ENCODE assay signal across 10 mouse cellular contexts in the genomic region with DNA sequence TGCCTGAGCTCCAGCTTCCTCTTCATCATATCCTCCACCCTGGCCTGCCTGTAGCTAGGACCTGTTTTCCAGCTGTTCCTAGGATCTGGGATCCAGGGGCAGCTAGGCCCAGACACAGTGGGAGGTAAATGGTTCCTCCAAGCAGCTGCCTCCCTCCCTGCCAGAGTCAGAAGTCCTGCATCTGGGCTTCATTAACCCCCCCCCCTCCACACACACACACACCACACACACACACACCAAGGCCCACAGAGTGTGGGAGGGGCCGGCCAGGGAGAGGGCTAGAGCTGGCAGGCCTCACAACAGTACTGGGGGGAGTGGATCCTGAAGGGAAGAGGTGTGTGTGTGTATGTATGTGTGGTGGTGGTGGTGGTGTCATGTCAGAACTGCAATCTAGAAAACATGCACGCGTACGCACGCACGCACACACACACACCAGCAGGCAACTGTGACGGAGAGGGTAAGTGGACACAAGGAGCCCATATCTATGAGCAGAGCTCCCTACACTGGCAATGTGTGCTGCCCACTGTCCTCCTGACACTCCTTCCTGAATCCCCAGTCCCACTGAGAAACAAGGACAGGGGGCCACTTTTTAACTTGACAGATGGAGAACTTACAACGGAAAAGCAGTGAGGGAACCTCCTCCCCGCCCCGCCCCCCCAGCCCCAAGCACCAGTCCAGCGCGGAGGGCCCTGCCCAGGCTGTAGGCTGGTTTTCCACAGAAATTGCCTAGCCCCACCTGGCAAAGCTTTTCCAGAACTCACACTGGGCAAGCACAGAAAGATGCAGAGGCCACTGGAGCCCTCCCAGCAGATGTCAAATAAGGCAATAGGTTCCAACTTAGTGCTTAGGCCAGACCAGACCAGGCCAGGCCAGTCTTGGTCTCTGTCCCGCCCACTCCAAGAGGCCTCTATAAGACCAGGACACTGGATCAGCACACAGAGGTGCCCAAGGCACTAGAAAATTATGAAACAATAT. TPM values are rescaled to one million over a fixed set of nuclear protein-coding genes. Genes with fewer than 3 reads are reported as not detected.
DNase-seq lines count a peak whose midpoint lies in the region; ATAC-seq and TF ChIP-seq lines count a peak whose summit lies in the region.
"Had no signal": no experiment of that assay in that cellular context is flagged by ENCODE, and none has a peak within 500 bp of the region (broad histone marks: within the 10 kb centered on the region; RNA-seq: fewer than 3 reads in every experiment).

No protein-coding gene starts in this region.

- H3K36me3 ChIP-seq in lung, embryonic 14.5 days (ENCODE audit: insufficient read depth), result no peaks in the 10 kb centered on the region
- no peaks in the 10 kb centered on the region for H3K36me3 ChIP-seq in forebrain, embryonic 14.5 days (ENCODE audit: control insufficient read depth, insufficient read depth, low read length)
- no peaks in the 10 kb centered on the region for H3K36me3 ChIP-seq in liver, embryonic 12.5 days

- H3K4me1 ChIP-seq in lung, embryonic 14.5 days (ENCODE audit: insufficient read depth), result peaks cover 24% of the 10 kb centered on the region
- H3K4me1 ChIP-seq in lung, adult 2 months (ENCODE audit: control insufficient read depth, insufficient read depth, low read length), result peaks cover 16% of the 10 kb centered on the region
- no peaks in the 10 kb centered on the region for H3K4me1 ChIP-seq in forebrain, embryonic 14.5 days (ENCODE audit: control insufficient read depth, insufficient read depth, low read length)
- H3K4me1 ChIP-seq in liver, embryonic 12.5 days, result peaks cover 32% of the 10 kb centered on the region

- H3K4me3 ChIP-seq in lung, embryonic 14.5 days (ENCODE audit: low read depth, low read length), result no peak overlapping the region
- no peak overlapping the region for H3K4me3 ChIP-seq in lung, adult 2 months (replicated peaks; ENCODE audit: extremely low read depth, low read depth, low read length)
- H3K4me3 ChIP-seq in forebrain, embryonic 14.5 days (ENCODE audit: low read depth, low read length), result no peak overlapping the region
- no peak overlapping the region for H3K4me3 ChIP-seq in liver, embryonic 12.5 days

- peak overlapping the region; percentile 24 for H3K4me2 ChIP-seq in lung, embryonic 14.5 days
- H3K4me2 ChIP-seq in forebrain, embryonic 14.5 days (ENCODE audit: low read length), result no peak overlapping the region
- H3K4me2 ChIP-seq in liver, embryonic 12.5 days, result no peak overlapping the region

- intact Hi-C loops in heart, postnatal 36 days (cut with DNase I), result loop anchor here (2.0 kb wide), 1 partner anchor 26 kb away; no protein-coding TSS in a partner anchor

- no peaks in the 10 kb centered on the region for H3K27me3 ChIP-seq in lung, embryonic 14.5 days (ENCODE audit: insufficient read depth, low read length)
- peaks cover 13% of the 10 kb centered on the region for H3K27me3 ChIP-seq in forebrain, embryonic 14.5 days (replicated peaks; ENCODE audit: control insufficient read depth, insufficient read depth, low read length)
- H3K27me3 ChIP-seq in liver, embryonic 12.5 days (replicated peaks), result peaks cover 3% of the 10 kb centered on the region; the same call in 1 of the 2 replicates

- H3K9ac ChIP-seq in lung, embryonic 14.5 days, result peak overlapping the region; percentile 36
- H3K9ac ChIP-seq in forebrain, embryonic 14.5 days (ENCODE audit: low read length), result no peak overlapping the region
- H3K9ac ChIP-seq in liver, embryonic 12.5 days, result no peak overlapping the region

- H3K9me3 ChIP-seq in lung, embryonic 14.5 days (ENCODE audit: low read depth, low read length), result no peaks in the 10 kb centered on the region
- H3K9me3 ChIP-seq in forebrain, embryonic 14.5 days (replicated peaks; ENCODE audit: control insufficient read depth, low read length), result no peaks in the 10 kb centered on the region
- H3K9me3 ChIP-seq in liver, embryonic 12.5 days (replicated peaks), result no peaks in the 10 kb centered on the region

- peak; percentile 77 for ATAC-seq in lung, embryonic 14.5 days (ENCODE audit: insufficient read depth)
- no peak for ATAC-seq in forebrain, embryonic 14.5 days
- ATAC-seq in liver, embryonic 12.5 days, result peak; percentile 29; the same call in 1 of the 2 replicates
- ATAC-seq in activated CD4-positive, CD25-positive, alpha-beta regulatory T cell, adult 4 months, result no peak

- 51% methylated on average over 13 of the region's 13 CpGs for WGBS in lung, embryonic 14.5 days
- 52% methylated on average over 13 of the region's 13 CpGs for WGBS in lung, adult 2 months
- WGBS in forebrain, embryonic 14.5 days, result 73% methylated on average over 13 of the region's 13 CpGs
- WGBS in liver, embryonic 12.5 days (ENCODE audit: insufficient replicate concordance), result 64% methylated on average over 13 of the region's 13 CpGs

- TF ChIP-seq POLR2A in lung, adult 2 months (IDR thresholded peaks at IDR 0.05; ENCODE audit: borderline replicate concordance, extremely low read depth, low read depth, low read length), result no peak

- peak overlapping the region; percentile 78 for H3K27ac ChIP-seq in lung, embryonic 14.5 days (ENCODE audit: low read depth)
- peak overlapping the region; percentile 9; the same call in 1 of the 2 replicates for H3K27ac ChIP-seq in forebrain, embryonic 14.5 days (ENCODE audit: low read depth, low read length)
- H3K27ac ChIP-seq in liver, embryonic 12.5 days, result no peak overlapping the region

- DNase-seq in lung, embryonic 14.5 days, result peak; percentile 71
- DNase-seq in lung, adult 2 months, result no peak
- DNase-seq in forebrain, embryonic 14.5 days (ENCODE audit: low spot score), result no peak
- DNase-seq in heart, postnatal 36 days, result peak; percentile 51 to 60
- no peak for DNase-seq in thymus, postnatal 36 days
- DNase-seq in right cerebral cortex, adult 2 months (ENCODE audit: low spot score in 2 of 2), result no peak

- TF ChIP-seq CTCF in lung, embryonic 14.5 days (IDR thresholded peaks at IDR 0.05; ENCODE audit: low read depth), result no peak
- TF ChIP-seq CTCF in lung, adult 2 months (IDR thresholded peaks at IDR 0.05; ENCODE audit: insufficient read depth, low read length), result no peak

RNA-seq across cellular contexts. Expression of gene Sema4c, which starts 30.6 kb away (rescaled TPM):
- polyA plus RNA-seq in lung, embryonic 14.5 days (2014; fragmentation: Nextera tagmentation; extraction: Ambion mirVana), result 2.2 and 2.7 TPM in 2 replicates
- polyA plus RNA-seq in lung, adult 2 months (2012; rRNA removed), result 23.0 and 23.7 TPM in 2 replicates
- 5.9 and 6.9 TPM in 2 replicates for polyA plus RNA-seq in forebrain, embryonic 14.5 days (2014; fragmentation: Nextera tagmentation; extraction: Ambion mirVana)
- total RNA-seq in heart, postnatal 36 days (2021), result 10 to 100 TPM; 15.0 to 17.1 TPM
- 3.9 TPM in 2 replicates for polyA plus RNA-seq in liver, embryonic 12.5 days (2016; fragmentation: Nextera tagmentation; extraction: Ambion mirVana)
- polyA plus RNA-seq in activated CD4-positive, CD25-positive, alpha-beta regulatory T cell, adult 4 months (2017; shearing (Covaris generic)), result under 1 TPM in 1 of 2 experiments, not detected in 1; 0.13 TPM

RNA-seq across cellular contexts. Expression of gene Ankrd39, which starts 41.5 kb away (rescaled TPM):
- polyA plus RNA-seq in lung, embryonic 14.5 days (2014; fragmentation: Nextera tagmentation; extraction: Ambion mirVana), result 18.9 and 19.9 TPM in 2 replicates
- polyA plus RNA-seq in lung, adult 2 months (2012; rRNA removed), result 22.1 and 22.8 TPM in 2 replicates
- 15.4 and 15.7 TPM in 2 replicates for polyA plus RNA-seq in forebrain, embryonic 14.5 days (2014; fragmentation: Nextera tagmentation; extraction: Ambion mirVana)
- 1 to 10 TPM; 7.3 to 7.8 TPM for total RNA-seq in heart, postnatal 36 days (2021)
- polyA plus RNA-seq in liver, embryonic 12.5 days (2016; fragmentation: Nextera tagmentation; extraction: Ambion mirVana), result 9.0 and 10.5 TPM in 2 replicates
- polyA plus RNA-seq in activated CD4-positive, CD25-positive, alpha-beta regulatory T cell, adult 4 months (2017; shearing (Covaris generic)), result 10 to 100 TPM; 21.5 to 21.6 TPM

RNA-seq across cellular contexts. Expression of gene Gm42417, which starts 49.5 kb away (rescaled TPM):
- polyA plus RNA-seq in lung, embryonic 14.5 days (2014; fragmentation: Nextera tagmentation; extraction: Ambion mirVana), result not detected in 2 replicates
- polyA plus RNA-seq in lung, adult 2 months (2012; rRNA removed), result not detected in 2 replicates
- polyA plus RNA-seq in forebrain, embryonic 14.5 days (2014; fragmentation: Nextera tagmentation; extraction: Ambion mirVana), result 0.22 TPM in 1 of 2 replicates, not detected in the other
- 100 to 1,000 TPM in 1 of 2 experiments, 10 to 100 TPM in 1; 93.9 to 209 TPM for total RNA-seq in heart, postnatal 36 days (2021)
- 0.15 and 0.29 TPM in 2 replicates for polyA plus RNA-seq in liver, embryonic 12.5 days (2016; fragmentation: Nextera tagmentation; extraction: Ambion mirVana)
- polyA plus RNA-seq in activated CD4-positive, CD25-positive, alpha-beta regulatory T cell, adult 4 months (2017; shearing (Covaris generic)), result under 1 TPM in 1 of 2 experiments, not detected in 1; 0.73 TPM
- total RNA-seq: MEL had no signal
- polyA plus RNA-seq: gonadal fat pad, adult 2 months had no signal

RNA-seq across cellular contexts. Expression of gene Ankrd23, which starts 52.1 kb away (rescaled TPM):
- polyA plus RNA-seq in lung, embryonic 14.5 days (2014; fragmentation: Nextera tagmentation; extraction: Ambion mirVana), result 11.6 and 11.7 TPM in 2 replicates
- polyA plus RNA-seq in lung, adult 2 months (2012; rRNA removed), result 13.7 and 36.2 TPM in 2 replicates
- 3.8 and 5.2 TPM in 2 replicates for polyA plus RNA-seq in forebrain, embryonic 14.5 days (2014; fragmentation: Nextera tagmentation; extraction: Ambion mirVana)
- 100 to 1,000 TPM; 203 to 373 TPM for total RNA-seq in heart, postnatal 36 days (2021)
- polyA plus RNA-seq in liver, embryonic 12.5 days (2016; fragmentation: Nextera tagmentation; extraction: Ambion mirVana), result 4.0 and 6.9 TPM in 2 replicates
- polyA plus RNA-seq in activated CD4-positive, CD25-positive, alpha-beta regulatory T cell, adult 4 months (2017; shearing (Covaris generic)), result 10 to 100 TPM; 28.7 to 52.4 TPM

Comparison
In these comparisons a context has a peak if more than half of its experiments do, and no peak if none do; other contexts are left out.
1. DNase-seq: peak in lung, embryonic 14.5 days (single experiment) and heart, postnatal 36 days (2 of 2); none in lung, adult 2 months (single experiment), forebrain, embryonic 14.5 days (single experiment), thymus, postnatal 36 days (0 of 2) and right cerebral cortex, adult 2 months (0 of 2).
2. ATAC-seq: peak in lung, embryonic 14.5 days (single experiment) and liver, embryonic 12.5 days (single experiment); none in forebrain, embryonic 14.5 days (single experiment) and activated CD4-positive, CD25-positive, alpha-beta regulatory T cell, adult 4 months (single experiment).